Mouse (Mus musculus): ENCODE measurements at regions not wholly inside any gene's neighbourhood (a gene's known extent, or its start where the extent isn't known, plus 50 kb on each side); places are given as distances from the start of the nearest gene placed in this dataset.
A peak's percentile ranks its signal among the peaks of the same experiment; 100 is the strongest.

GRCm38 (mm10) chr11:85995318-85996095 is 109.3 kb downstream of the Tbx4 start:
- DNase-seq (ENCODE audit: low read depth): peak; percentile 83
- TF ChIP-seq CTCF (IDR thresholded peaks at IDR 0.05; ENCODE audit: borderline replicate concordance, extremely low read depth, insufficient read depth, insufficient read length) (peak; percentile 17; the same call in 1 of the 2 replicates), POLR2A (IDR thresholded peaks at IDR 0.05; ENCODE audit: borderline replicate concordance, extremely low read depth, insufficient read depth, insufficient read length, poor library complexity, severe bottlenecking) (no peak)

DNA sequence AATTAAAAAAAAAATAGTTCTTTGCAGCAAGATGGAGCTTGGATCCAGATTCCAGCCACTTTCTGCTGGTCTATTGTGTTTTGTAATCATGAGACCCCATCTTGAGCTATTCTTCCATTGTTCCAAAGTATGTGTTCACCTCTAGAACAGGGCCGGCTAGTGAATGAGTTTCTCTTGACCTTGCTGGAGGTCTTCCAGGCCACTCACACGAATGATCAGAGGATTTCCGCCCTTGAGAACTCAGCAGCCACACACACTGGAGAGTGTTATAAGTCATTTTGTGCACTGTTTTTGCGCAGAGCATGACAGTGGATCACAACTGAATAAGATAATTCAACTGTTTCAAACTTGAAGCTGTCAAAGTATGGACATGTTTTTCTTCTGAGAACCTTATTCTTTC is 110.5 kb downstream of the Tbx4 start:
- no peak for TF ChIP-seq CTCF (IDR thresholded peaks at IDR 0.05; ENCODE audit: borderline replicate concordance, extremely low read depth, insufficient read depth, insufficient read length)
- TF ChIP-seq POLR2A (IDR thresholded peaks at IDR 0.05; ENCODE audit: borderline replicate concordance, extremely low read depth, insufficient read depth, insufficient read length, poor library complexity, severe bottlenecking): no peak
- DNase-seq (ENCODE audit: low read depth): no peak

DNA sequence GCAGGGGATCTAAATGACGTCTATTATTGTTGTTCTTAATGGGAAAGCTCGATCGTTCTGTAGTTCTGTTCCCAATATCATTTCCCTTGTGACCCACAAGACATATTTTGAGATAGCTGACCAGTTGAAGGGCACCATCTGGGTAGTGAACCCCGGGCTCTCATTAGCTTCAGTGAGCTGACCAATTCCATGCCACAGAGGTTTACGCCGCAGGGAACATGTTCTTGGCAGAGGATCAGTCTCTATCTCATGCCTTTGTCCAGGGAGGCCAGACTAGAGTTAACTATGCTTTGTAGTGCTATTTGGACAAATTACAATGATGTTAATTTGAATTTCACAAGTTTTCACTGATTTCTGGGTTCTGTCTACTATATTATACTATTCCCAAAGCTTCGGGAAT is 117.1 kb downstream of the Tbx4 start:
- TF ChIP-seq CTCF (IDR thresholded peaks at IDR 0.05; ENCODE audit: borderline replicate concordance, extremely low read depth, insufficient read depth, insufficient read length): no peak
- no peak for TF ChIP-seq POLR2A (IDR thresholded peaks at IDR 0.05; ENCODE audit: borderline replicate concordance, extremely low read depth, insufficient read depth, insufficient read length, poor library complexity, severe bottlenecking)
- DNase-seq (ENCODE audit: low read depth): no peak

GRCm38 (mm10) chr11:86005284-86005683 is 119.1 kb downstream of the Tbx4 start:
- no peak for DNase-seq (ENCODE audit: low read depth)

GRCm38 (mm10) chr11:86005899-86006445 is 119.8 kb downstream of the Tbx4 start:
- DNase-seq (ENCODE audit: low read depth): no peak
- TF ChIP-seq CTCF (IDR thresholded peaks at IDR 0.05; ENCODE audit: borderline replicate concordance, extremely low read depth, insufficient read depth, insufficient read length) (no peak), POLR2A (IDR thresholded peaks at IDR 0.05; ENCODE audit: borderline replicate concordance, extremely low read depth, insufficient read depth, insufficient read length, poor library complexity, severe bottlenecking) (no peak)

More at GRCm38 (mm10) chr11:86005284-86005683, 119.1 kb downstream of the Tbx4 start:
- no peak for TF ChIP-seq POLR2A (IDR thresholded peaks at IDR 0.05; ENCODE audit: borderline replicate concordance, extremely low read depth, insufficient read depth, insufficient read length, poor library complexity, severe bottlenecking)
- no peak for TF ChIP-seq CTCF (IDR thresholded peaks at IDR 0.05; ENCODE audit: borderline replicate concordance, extremely low read depth, insufficient read depth, insufficient read length)

- TF ChIP-seq CTCF (IDR thresholded peaks at IDR 0.05; ENCODE audit: borderline replicate concordance, extremely low read depth, insufficient read depth, insufficient read length): no peak
- no peak for TF ChIP-seq POLR2A (IDR thresholded peaks at IDR 0.05; ENCODE audit: borderline replicate concordance, extremely low read depth, insufficient read depth, insufficient read length, poor library complexity, severe bottlenecking)
- no peak for DNase-seq (ENCODE audit: low read depth)
These were observed 120.6 kb downstream of the Tbx4 start for GRCm38 (mm10) chr11:86006859-86007258.
